Mouse (Mus musculus) kidney, postnatal 0 days (tissue): Measurements from ENCODE around the gene Taf6. TPM values are rescaled to one million over a fixed set of nuclear protein-coding genes. Genes with fewer than 3 reads are reported as not detected.

ENCODE experiments used
- ATAC-seq: fragments of 200-750 bp; cut with Nextera tagmentation; replicated peaks from 2 replicates; pipeline ENCODE4 v1.8.0; 2017; ENCODE audit warnings: low read depth, moderate number of reproducible peaks, moderate TSS enrichment, moderate library complexity; ENCODE audit not compliant: low FRiP score
- DNase-seq: peaks from one replicate; pipeline ENCODE4 v3.0.0-alpha.2; 2016; ENCODE audit warnings: low spot score
- H3K27ac ChIP-seq: fragments of 300-500 bp; sonication (generic); 2 replicates; pipeline ENCODE4 v1.5.1; 2014; ENCODE audit warnings: mild to moderate bottlenecking
- H3K27me3 ChIP-seq: fragments of 300-500 bp; sonication (generic); 2 replicates; pipeline ENCODE4 v1.6.1; 2014; ENCODE audit warnings: low read length, mixed read lengths; ENCODE audit not compliant: insufficient read depth
- H3K36me3 ChIP-seq: fragments of 300-500 bp; sonication (generic); 2 replicates; pipeline ENCODE4 v1.6.1; 2014; ENCODE audit warnings: low read length, mixed read lengths; ENCODE audit not compliant: insufficient read depth
- H3K4me1 ChIP-seq: fragments of 300-500 bp; sonication (generic); replicated peaks from 2 replicates; pipeline ENCODE4 v1.6.1; 2014; ENCODE audit warnings: antibody characterized with exemption, low read length, mixed read lengths; ENCODE audit not compliant: insufficient read depth
- H3K4me2 ChIP-seq: fragments of 300-500 bp; sonication (generic); 2 replicates; pipeline ENCODE4 v1.6.1; 2014; ENCODE audit warnings: mild to moderate bottlenecking, low read length, moderate library complexity, mixed read lengths
- H3K4me3 ChIP-seq: fragments of 300-500 bp; sonication (generic); replicated peaks from 2 replicates; pipeline ENCODE4 v1.5.1; 2014; ENCODE audit warnings: low read depth, low read length
- H3K9ac ChIP-seq: fragments of 300-500 bp; sonication (generic); 2 replicates; pipeline ENCODE4 v1.6.1; 2014; ENCODE audit warnings: low read depth, low read length
- H3K9me3 ChIP-seq: fragments of 300-500 bp; sonication (generic); replicated peaks from 2 replicates; pipeline ENCODE4 v1.6.1; 2016; ENCODE audit warnings: low read length, inconsistent platforms, mixed read lengths
- CTCF ChIP-seq: IDR thresholded peaks from 2 replicates; pipeline ENCODE4 v1.5.1; 2016; ENCODE audit warnings: antibody characterized with exemption, low read depth, mild to moderate bottlenecking, moderate library complexity
- WGBS: fragments of 180-500 bp; shearing (Covaris S2); extraction: QIAGEN DNeasy Blood & Tissue Kit; methylation state at CpG from one replicate; pipeline ENCODE4 v1.1.7; 2014; 5-methylcytosine and 5-hydroxymethylcytosine counted together
- microRNA counts: library from miRNA; unstranded; fragments of <30 nt; microRNA quantifications from one replicate; lab custom pipeline; 2015
- microRNA-seq: library from miRNA; unstranded; fragments of <30 nt; microRNA quantifications from one replicate; pipeline ENCODE4, GENCODE M21; 2016
- polyA plus RNA-seq: library from polyadenylated mRNA; unstranded; fragments of >200 nt; fragmentation: Nextera tagmentation; extraction: Ambion mirVana; gene quantifications from 2 replicates; pipeline ENCODE4 v1.2.1, GENCODE M21; 2015

Gene Taf6
- polyA plus RNA-seq, 1 experiment from 2014 or later: 49.8 TPM

DNA sequence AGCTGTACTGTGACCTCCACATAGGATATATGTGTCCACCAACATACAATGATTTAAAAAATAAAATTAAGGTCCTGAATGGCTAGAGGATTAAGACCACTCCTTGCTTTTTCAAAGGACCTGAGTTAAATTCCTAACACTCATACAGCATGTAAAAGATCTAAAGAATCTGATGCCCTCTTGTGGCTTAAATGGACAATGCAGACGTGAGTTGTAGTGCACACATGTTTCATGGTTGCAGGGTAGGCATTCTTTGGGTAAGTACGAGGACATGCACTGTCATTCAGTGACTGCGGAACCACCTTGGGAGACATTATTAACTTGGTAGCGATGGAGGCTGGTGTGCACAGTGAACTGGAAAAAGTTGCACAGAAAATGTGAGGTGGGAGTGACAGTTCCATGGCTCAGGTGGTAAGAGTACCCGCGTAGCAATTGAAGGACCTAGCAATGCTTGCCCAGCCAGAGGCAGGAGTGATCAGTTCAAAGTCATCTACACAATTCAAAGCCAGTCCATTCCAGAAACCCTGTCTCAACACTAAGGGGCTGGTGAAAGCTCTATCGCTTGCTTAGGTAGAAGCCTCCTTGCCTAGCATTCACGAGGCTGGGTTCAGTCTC lies 49.2 kb downstream of the Taf6 start:
- H3K36me3 ChIP-seq: peaks cover 19% of the 10 kb centered on the region
- no peaks in the 10 kb centered on the region for H3K9me3 ChIP-seq
- H3K9ac ChIP-seq: no peak overlapping the region
- 0 out of 2 replicates have a peak overlapping the region, but pooled peaks have one; percentile 31 for H3K27ac ChIP-seq
- H3K27me3 ChIP-seq: no peaks in the 10 kb centered on the region
- H3K4me3 ChIP-seq: no peak overlapping the region
- peak; percentile 78 for DNase-seq
- no peak overlapping the region for H3K4me2 ChIP-seq
- TF ChIP-seq CTCF: peak; percentile 85
- 56% methylated on average over 8 of the region's 8 CpGs for WGBS
- no peaks in the 10 kb centered on the region for H3K4me1 ChIP-seq
- peak; percentile 43; the same call in 1 of the 2 replicates for ATAC-seq

DNA sequence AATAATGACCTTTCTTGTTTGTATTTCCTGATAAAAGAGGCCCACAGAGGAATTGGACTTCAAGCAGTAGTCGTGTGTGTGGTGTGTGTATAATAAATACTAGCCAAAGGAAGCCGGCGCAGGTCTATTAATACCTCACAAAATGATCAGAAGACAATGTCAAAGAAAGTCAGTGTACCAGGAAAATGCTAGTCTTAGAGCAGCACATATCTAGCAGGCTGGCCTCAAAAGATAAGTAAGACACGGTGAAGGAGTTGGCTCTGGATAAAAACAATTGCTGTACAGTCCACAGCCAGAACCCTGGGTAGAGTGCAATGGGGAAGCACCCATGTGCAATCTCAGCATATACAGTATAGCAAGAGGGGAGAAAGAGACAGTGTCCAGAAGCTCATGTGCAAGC lies 50.0 kb downstream of the Taf6 start:
- no peaks in the 10 kb centered on the region for H3K4me1 ChIP-seq
- TF ChIP-seq CTCF: no peak
- no peaks in the 10 kb centered on the region for H3K27me3 ChIP-seq
- H3K4me2 ChIP-seq: no peak overlapping the region
- WGBS: 62% methylated on average over 4 of the region's 4 CpGs
- ATAC-seq (no peak), DNase-seq (no peak)
- H3K4me3 ChIP-seq: no peak overlapping the region
- no peak overlapping the region for H3K9ac ChIP-seq
- H3K27ac ChIP-seq: no peak overlapping the region
- peaks cover 19% of the 10 kb centered on the region for H3K36me3 ChIP-seq
- no peaks in the 10 kb centered on the region for H3K9me3 ChIP-seq

DNA sequence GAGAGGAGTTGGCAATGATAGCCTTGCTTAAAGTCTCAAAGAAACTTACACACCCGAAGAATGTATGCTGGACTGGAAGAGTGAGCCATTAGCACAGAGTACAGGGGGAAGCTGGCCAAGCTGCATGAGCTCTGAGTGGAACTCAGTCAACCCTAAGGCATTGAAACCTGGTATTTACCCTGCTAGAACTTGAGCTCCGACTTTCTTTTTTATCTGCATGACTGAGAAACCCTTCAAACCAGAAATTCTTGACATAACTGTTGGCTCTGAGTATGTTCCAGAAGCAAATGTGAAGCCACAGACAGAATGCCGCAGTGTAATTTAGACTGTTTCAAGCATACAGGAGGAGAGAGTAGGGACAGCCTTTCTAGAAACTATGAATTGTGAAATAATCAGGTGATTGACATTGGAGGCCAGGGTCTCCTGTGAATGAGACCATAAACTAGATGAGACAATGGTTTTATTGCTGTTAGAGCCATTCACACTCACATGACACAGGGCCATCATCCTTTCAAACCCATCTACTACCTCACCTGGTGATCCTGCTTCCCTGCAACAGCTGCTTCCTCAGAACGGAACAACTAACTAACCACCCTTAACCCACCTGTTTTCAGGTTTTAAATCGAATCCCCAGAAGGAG lies 54.7 kb downstream of the Taf6 start:
- ATAC-seq: no peak
- Histone ChIP-seq H3K4me3 (no peak overlapping the region), H3K9me3 (no peaks in the 10 kb centered on the region), H3K27me3 (no peaks in the 10 kb centered on the region), H3K36me3 (peaks cover 49% of the 10 kb centered on the region), H3K27ac (no peak overlapping the region), H3K4me2 (no peak overlapping the region), H3K9ac (no peak overlapping the region), H3K4me1 (no peaks in the 10 kb centered on the region)
- 63% methylated on average over 5 of the region's 5 CpGs for WGBS
- no peak for DNase-seq
- TF ChIP-seq CTCF: no peak

MicroRNAs within 50 kb of the gene (microRNA counts, 519-probe panel; counts per million panel counts)
- 6,284 counts per million, percentile 91 among the panel's probes with 10 or more counts for microRNA mmu-miR-106b (lab: Ali Mortazavi, UCI)
- 7,590 counts per million, percentile 97 among the panel's probes with 10 or more counts for microRNA mmu-miR-25 (lab: Ali Mortazavi, UCI)
- microRNA mmu-miR-93 (lab: Ali Mortazavi, UCI): 6,375 counts per million, percentile 92 among the panel's probes with 10 or more counts

Small RNAs within 50 kb of the gene (microRNA-seq; reads per million reads assigned to microRNA genes)
- gene Mir106b (6,256 reads per million, percentile 93 among the genes with 10 or more reads in this experiment), gene Mir25 (972 reads per million, percentile 78 among the genes with 10 or more reads in this experiment), gene Mir93 (8,678 reads per million, percentile 94 among the genes with 10 or more reads in this experiment)

Other genes starting within 250 kb of the Taf6 start
- 0.03 and 0.09 TPM in 2 replicates for gene Gjc3, start 224.4 kb downstream of the Taf6 start, polyA plus RNA-seq
- 0.09 and 0.22 TPM in 2 replicates for gene Azgp1, start 205.9 kb downstream of the Taf6 start, polyA plus RNA-seq
- gene Smok3a, start 166.2 kb downstream of the Taf6 start, polyA plus RNA-seq: not detected in 2 replicates
- gene Smok3b, start 166.0 kb downstream of the Taf6 start, polyA plus RNA-seq: not detected in 2 replicates
- gene Smok3c, start 134.3 kb downstream of the Taf6 start, polyA plus RNA-seq: not detected in 2 replicates
- 17.2 and 17.8 TPM in 2 replicates for gene Zkscan1, start 102.4 kb downstream of the Taf6 start, polyA plus RNA-seq
- 45.3 and 49.6 TPM in 2 replicates for gene Zscan21, start 70.5 kb downstream of the Taf6 start, polyA plus RNA-seq
- 13.2 and 16.8 TPM in 2 replicates for gene Zfp113, start 31.7 kb downstream of the Taf6 start, polyA plus RNA-seq
- gene Cops6, start 26.4 kb downstream of the Taf6 start, polyA plus RNA-seq: 240 and 262 TPM in 2 replicates
- 13.0 and 13.1 TPM in 2 replicates for gene Ap4m1, start 15.4 kb downstream of the Taf6 start, polyA plus RNA-seq
- 119 and 136 TPM in 2 replicates for gene Mcm7, start 15.0 kb downstream of the Taf6 start, polyA plus RNA-seq
- gene Cnpy4, start within 50 bp of the Taf6 start, polyA plus RNA-seq: 42.2 and 43.9 TPM in 2 replicates
- gene Mblac1, start 6.9 kb upstream of the Taf6 start, polyA plus RNA-seq: 11.4 and 12.8 TPM in 2 replicates
- 0.22 and 0.36 TPM in 2 replicates for gene Nxpe5, start 38.4 kb upstream of the Taf6 start, polyA plus RNA-seq
- 77.6 and 87.0 TPM in 2 replicates for gene Lamtor4, start 68.0 kb upstream of the Taf6 start, polyA plus RNA-seq
- gene BC037034, start 76.6 kb upstream of the Taf6 start, polyA plus RNA-seq: 3.2 and 4.3 TPM in 2 replicates
- 0.86 and 1.5 TPM in 2 replicates for gene Gal3st4, start 85.4 kb upstream of the Taf6 start, polyA plus RNA-seq
- gene Gm43720, start 92.5 kb upstream of the Taf6 start, polyA plus RNA-seq: 0.06 and 0.16 TPM in 2 replicates
- gene Gpc2, start 92.6 kb upstream of the Taf6 start, polyA plus RNA-seq: 8.1 and 9.1 TPM in 2 replicates
- 1.7 and 1.8 TPM in 2 replicates for gene Stag3, start 92.8 kb upstream of the Taf6 start, polyA plus RNA-seq
- 0.13 TPM in 1 of 2 replicates, not detected in the other for gene Pvrig, start 154.5 kb upstream of the Taf6 start, polyA plus RNA-seq